Mouse (Mus musculus): ENCODE measurements around the gene Krtap9-5.

Gene Krtap9-5

GRCm38 (mm10) chr11:99948175-99948574, at the start of gene Krtap9-5:
Gene Krtap9-5, plus strand, starts transcription at chr11:99948475.
- in situ Hi-C loops (cut with MseI, MboI), result no loop called here

- in situ Hi-C loops (cut with MseI, MboI), result no loop called here
Observed at GRCm38 (mm10) chr11:99907620-99908019, 40.7 kb upstream of the Krtap9-5 start, which contains the start of gene Krtap31-1. Gene Krtap31-1, plus strand, starts transcription at chr11:99907920.

GRCm38 (mm10) chr11:99914451-99914850, 33.8 kb upstream of the Krtap9-5 start, which contains the start of gene Gm11565:
Gene Gm11565, plus strand, starts transcription at chr11:99914751.
- in situ Hi-C loops (cut with MseI, MboI), result no loop called here

GRCm38 (mm10) chr11:99935991-99936390, 12.3 kb upstream of the Krtap9-5 start, which contains the start of gene Krtap31-2:
Gene Krtap31-2, plus strand, starts transcription at chr11:99936291.
- in situ Hi-C loops (cut with MseI, MboI), result no loop called here

GRCm38 (mm10) chr11:99937751-99938264, 10.5 kb upstream of the Krtap9-5 start:
- in situ Hi-C loops (cut with MseI, MboI), result no loop called here

GRCm38 (mm10) chr11:99964213-99964612, 15.9 kb downstream of the Krtap9-5 start:
- in situ Hi-C loops (cut with MseI, MboI), result no loop called here

GRCm38 (mm10) chr11:99965961-99966360, 17.7 kb downstream of the Krtap9-5 start:
- in situ Hi-C loops (cut with MseI, MboI), result no loop called here

GRCm38 (mm10) chr11:99978953-99979352, 30.7 kb downstream of the Krtap9-5 start, which contains the start of gene Krtap29-1:
Gene Krtap29-1, minus strand, starts transcription at chr11:99979053.
- in situ Hi-C loops (cut with MseI, MboI), result no loop called here

GRCm38 (mm10) chr11:99982731-99983130, 34.5 kb downstream of the Krtap9-5 start:
- in situ Hi-C loops (cut with MseI, MboI), result no loop called here

GRCm38 (mm10) chr11:99983442-99983841, 35.2 kb downstream of the Krtap9-5 start:
- in situ Hi-C loops (cut with MseI, MboI), result no loop called here

- in situ Hi-C loops (cut with MseI, MboI), result no loop called here
Observed at GRCm38 (mm10) chr11:99985291-99986092, 37.2 kb downstream of the Krtap9-5 start.

GRCm38 (mm10) chr11:99986180-99986647, 37.9 kb downstream of the Krtap9-5 start, which contains the start of gene Krtap16-1:
Gene Krtap16-1, minus strand, starts transcription at chr11:99986597.
- in situ Hi-C loops (cut with MseI, MboI), result no loop called here

- in situ Hi-C loops (cut with MseI, MboI), result no loop called here
Observed at GRCm38 (mm10) chr11:99988530-99988929, 40.3 kb downstream of the Krtap9-5 start.

- in situ Hi-C loops (cut with MseI, MboI), result no loop called here
Observed at GRCm38 (mm10) chr11:99989881-99990405, 41.7 kb downstream of the Krtap9-5 start.

GRCm38 (mm10) chr11:99990571-99990970, 42.3 kb downstream of the Krtap9-5 start:
- in situ Hi-C loops (cut with MseI, MboI), result no loop called here

GRCm38 (mm10) chr11:99993620-99994383, 45.5 kb downstream of the Krtap9-5 start, which contains the start of gene Krtap17-1:
Gene Krtap17-1, minus strand, starts transcription at chr11:99993994.
- in situ Hi-C loops (cut with MseI, MboI), result no loop called here

- in situ Hi-C loops (cut with MseI, MboI), result no loop called here
Observed at GRCm38 (mm10) chr11:99994384-99994661, 46.0 kb downstream of the Krtap9-5 start.

GRCm38 (mm10) chr11:99999091-99999490, 50.8 kb downstream of the Krtap9-5 start:
- in situ Hi-C loops (cut with MseI, MboI), result no loop called here
